Mouse (Mus musculus): ENCODE data around the gene Podxl.

Gene Podxl

DNA sequence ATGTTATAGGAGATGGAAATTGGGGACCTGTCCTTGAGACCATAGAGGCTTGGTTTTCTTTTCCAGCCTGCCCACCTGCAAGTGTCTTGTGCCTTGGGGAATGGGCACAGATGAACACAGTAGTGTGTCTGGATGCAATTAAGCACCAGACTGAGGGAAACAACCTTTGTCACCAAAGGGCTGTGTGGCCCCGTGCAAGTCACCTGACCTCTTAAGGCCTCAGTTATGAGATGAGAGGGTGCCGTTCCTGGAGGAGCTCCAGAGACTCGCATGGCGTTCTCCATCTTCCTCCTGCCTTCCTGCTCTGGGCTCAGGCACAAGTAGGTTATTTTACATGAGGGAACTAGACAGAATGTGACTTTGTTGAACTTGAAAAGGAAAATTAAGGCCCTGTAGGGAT is 41.3 kb downstream of the Podxl start:
- no peak for DNase-seq

DNA sequence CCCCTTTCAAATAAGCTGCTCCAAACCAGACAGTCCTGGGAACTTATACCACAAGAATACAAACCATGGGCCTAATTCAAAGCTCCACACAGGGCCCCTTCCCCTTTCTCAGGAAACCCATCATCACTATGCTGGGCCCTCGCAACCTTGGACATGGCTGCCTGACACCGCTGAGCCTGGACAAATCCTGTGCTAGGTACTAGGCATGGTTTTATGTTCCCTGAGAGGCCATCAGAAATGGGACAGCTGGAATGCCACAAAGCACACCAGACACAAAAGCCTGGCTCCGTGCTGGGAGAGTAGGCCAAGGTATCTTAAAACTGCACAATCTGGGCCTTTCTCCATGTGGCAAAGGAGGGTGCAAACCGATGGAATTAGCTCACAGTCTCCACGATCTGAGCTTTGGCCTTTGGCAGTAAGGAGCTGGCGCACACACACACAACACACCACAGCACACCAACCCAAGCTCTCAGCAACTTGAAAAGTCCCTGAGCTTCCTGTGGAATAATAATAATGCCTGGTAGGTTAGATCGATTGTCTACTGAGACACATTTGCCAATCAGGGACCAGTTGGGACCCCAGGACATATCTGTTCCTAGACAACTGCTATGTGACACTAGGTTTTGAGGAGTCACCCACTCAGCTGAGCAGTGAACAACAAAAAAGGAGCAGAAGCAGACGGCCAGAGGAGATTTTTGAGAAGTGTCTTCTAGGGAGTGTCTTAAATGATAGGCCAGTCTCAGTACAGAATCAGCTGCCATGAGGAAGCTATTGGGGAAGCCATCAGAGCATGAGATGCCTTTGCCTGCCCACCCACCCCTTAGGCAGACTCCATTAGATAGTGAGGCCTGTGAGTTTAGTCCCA is 42.1 kb downstream of the Podxl start:
- DNase-seq: no peak

- no peak for DNase-seq
These were observed 43.1 kb downstream of the Podxl start for GRCm38 (mm10) chr6:31520486-31521215.

DNA sequence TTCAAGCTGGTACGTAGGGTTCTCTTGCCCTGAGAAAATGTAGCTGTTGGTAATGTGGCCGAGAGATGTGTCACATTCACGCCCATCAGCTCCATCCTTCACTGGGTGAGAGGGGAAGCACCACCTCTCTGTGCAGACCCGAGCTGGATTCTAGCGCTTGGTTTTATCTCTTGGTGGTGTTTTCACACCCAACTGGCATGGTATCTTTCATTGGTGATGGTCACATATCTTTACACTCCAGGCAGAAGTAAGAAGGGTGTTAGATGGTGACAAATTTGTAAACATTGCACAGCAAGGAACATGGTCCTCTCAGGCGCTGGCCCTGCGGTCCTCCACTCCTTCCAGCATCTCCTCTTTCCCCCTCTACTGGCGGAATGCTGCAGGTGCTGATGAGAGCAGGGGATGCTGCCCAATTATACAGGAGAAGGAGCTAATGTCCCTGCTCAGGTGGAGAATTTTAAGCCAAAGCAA is 44.7 kb downstream of the Podxl start:
- peak; percentile 66 to 72 for DNase-seq

DNA sequence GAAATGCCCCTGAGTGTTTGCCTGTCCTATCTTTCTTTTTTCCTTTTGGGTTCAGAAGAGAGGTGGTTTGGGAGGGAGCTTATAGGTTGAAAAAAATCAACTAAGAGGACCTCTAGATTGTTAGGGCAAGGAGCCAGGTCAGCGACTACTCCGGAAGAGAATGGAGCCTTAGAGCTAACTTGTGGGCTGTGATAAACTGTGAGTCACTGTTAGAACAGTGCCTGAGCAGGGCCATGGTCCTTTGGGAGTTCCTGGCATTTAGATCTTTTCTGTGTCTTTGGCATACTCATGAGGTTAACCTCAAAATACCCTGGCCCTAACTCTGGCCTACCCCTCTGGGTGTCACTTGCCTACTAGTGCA is 45.5 kb downstream of the Podxl start:
- peak; percentile 25 to 29 for DNase-seq

GRCm38 (mm10) chr6:31517681-31518337 is 46.0 kb downstream of the Podxl start:
- DNase-seq: peak; percentile 31 to 33

DNA sequence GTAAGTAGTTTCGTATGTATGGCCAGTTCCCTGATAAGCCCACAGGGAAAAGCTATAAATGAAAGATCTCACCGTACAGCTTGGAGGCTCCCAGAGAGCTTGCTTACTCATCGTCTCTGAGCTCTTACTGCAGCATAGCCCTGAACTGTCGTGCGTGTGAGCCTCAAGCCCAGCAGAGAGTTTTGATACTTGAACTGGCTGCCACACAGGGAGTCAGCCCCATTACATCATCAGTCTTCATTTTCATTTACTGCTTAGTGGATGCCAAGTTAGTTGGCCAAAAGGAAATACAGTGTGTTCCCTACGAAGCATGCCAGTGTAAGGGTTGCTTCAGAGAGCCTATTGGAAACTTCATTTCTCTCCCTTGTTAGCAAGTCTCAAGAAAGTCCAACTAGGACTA is 50.1 kb downstream of the Podxl start:
- DNase-seq: no peak

GRCm38 (mm10) chr6:31502614-31503013 is 61.2 kb downstream of the Podxl start:
- no peak for DNase-seq

DNA sequence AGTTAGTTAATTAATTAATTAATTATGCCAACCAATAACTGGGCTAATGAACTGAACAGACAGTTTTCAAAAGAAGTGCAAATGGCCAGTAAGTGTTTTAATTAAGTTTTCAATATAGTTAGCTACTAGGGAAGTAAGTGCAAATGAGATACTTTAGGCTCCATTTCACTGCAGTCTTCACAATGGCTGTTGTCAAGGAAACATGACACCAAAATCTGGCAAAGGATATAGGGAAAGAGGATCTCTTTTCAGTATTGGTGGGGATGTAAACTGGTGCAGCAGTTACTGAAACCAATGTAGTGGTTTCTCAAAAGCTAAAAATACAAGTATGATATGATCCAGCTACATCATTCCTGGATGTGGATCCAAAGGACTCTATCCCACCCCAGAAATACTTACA is 63.1 kb downstream of the Podxl start:
- DNase-seq: no peak

DNA sequence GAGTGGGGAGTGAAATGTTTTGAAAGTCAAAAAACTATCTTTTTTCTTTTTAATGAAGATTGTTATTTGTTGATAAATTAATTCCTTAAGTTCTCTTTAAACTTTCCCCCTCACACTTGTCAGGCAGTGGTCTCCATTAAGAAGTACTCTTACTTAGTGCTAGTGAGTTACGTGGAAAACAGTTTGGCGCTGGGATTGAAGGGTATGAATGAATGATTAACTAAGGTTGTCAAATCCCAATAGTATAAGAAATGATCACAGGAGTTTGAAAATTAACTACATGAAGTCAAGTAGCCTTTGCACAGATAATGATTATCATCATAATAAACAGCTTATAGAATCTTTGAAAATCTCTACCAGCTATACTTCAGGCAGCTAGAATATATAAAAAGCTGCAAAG is 63.5 kb downstream of the Podxl start:
- DNase-seq: no peak

DNA sequence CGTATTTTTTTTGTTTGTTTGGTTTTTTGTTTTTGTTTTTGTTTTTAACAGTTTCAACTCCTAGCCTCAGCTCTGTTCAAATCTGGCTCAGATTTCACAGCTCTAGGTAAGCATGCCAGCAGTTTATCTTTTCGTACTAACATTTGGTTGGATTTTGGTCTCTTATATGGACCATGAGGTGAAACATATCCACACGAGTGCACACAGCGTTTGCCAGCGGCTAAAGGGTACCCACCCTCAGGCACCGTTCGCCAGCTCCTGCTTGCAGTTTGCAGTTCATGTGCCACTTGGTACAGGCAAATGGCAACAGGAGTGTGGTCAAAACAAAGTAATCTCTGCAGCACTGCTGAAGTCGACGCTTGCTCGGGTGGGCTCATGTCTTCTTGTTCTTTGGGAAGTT is 63.9 kb downstream of the Podxl start:
- no peak for DNase-seq

- DNase-seq: no peak
These were observed 67.6 kb downstream of the Podxl start for GRCm38 (mm10) chr6:31496227-31496626.

DNA sequence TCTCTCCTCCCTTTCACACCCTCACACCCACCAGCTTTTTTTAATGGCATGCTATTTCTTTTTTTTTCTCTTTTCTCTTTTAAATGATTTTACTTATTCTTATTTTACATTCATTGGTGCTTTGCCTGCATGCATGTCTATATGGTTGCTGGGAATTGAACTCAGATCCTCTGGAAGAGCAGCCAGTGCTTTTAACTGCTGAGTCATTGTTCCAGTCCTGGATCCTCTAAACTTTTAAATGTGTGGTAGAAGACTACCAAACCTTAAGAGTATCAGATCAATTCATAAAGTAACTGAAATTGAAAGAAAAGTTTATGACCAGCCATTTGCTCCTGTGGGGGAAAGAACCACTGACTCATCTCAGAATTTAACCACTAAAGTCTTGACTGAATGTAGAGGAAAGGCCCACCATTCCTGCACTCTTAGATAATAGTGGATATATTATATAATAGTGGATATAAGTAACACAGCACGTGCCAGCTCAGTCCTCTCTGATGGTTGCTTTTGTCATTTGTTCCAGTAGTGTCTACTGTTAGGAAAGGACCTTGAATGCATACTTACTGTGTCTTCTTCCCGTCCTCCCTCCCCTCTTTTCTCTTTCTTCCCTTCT is 68.6 kb downstream of the Podxl start:
- DNase-seq: no peak

DNA sequence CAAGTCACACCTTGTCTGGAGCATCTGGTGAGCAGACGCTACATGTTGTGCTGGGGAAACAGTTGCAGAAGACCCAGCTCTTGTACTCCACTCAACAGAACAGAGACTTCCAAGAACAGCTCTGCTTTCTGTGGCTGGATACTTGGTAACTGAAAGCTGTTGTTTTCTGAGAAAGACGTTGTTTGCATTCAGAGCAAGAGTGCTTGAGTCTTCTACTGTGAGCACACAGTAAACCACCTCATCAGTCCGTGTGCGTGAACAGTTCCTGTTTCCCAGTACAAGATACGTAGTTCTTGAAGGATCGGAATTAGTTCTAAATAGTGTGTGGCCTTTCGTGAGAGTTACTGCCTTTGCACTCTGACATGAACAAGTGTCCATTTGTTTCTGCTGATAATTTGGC is 73.8 kb downstream of the Podxl start:
- DNase-seq: no peak

GRCm38 (mm10) chr6:31486601-31487000 is 77.2 kb downstream of the Podxl start:
- no peak for DNase-seq

DNA sequence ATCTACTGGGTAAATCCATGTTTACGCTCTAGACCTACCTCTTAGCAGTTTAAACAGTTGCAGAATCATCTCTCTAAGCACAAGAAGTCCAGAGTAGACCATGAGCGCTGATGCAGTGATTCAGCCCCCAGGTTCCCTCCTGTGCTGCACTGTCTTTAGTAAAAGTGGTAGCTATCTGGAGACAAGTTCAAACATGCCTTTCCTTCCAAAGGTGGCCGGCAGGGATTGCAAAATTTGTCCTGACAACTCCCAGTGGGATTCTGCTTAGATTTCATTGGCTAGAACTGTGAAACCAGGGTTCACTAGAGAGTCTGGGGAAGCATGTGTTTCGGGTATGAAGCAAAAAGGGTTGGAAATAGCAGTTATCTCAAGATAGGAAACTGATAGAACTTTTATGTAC is 83.8 kb downstream of the Podxl start:
- no peak for DNase-seq

DNA sequence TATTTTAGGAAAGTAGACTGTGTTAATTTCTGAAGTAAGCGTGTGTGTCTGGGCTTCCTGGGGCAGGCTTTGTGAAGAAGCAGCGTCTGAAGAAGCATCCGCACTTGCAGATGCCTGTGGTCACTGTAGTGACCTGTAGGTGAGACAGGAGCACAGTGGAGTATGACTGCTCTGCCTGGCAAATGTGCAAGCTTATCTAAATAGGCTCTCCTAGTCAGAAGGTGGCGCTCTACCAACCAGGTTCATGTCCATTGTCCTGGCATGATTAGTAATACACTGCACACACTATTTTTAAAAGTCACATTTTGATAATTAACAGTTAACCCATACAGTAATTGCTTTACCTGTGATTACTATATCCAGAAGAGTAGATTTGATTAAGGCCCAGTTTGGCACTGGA is 85.6 kb downstream of the Podxl start:
- peak; percentile 13 to 26 for DNase-seq
